ENCODE assay signal across 16 mouse cellular contexts in the genomic region with DNA sequence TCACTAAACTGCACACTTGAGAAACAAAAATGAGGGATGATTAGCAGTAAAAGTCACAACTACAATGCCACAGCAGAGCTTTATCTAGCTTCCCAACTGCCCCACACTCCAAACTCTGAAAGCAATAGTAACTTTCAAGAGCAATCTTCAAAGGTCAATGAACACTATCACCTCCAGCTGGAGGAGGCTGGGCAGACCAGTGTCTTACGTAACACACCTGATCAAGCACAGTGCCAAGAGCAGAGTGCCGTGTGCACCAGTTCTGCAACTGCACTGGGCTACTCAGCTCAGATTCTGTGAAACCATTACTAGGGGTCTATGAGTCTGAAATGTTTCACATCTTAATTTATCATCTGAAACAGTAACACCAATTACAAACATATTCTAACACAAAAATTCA. TPM values are rescaled to one million over a fixed set of nuclear protein-coding genes. Genes with fewer than 3 reads are reported as not detected.
DNase-seq lines count a peak whose midpoint lies in the region; ATAC-seq and TF ChIP-seq lines count a peak whose summit lies in the region.
"Had no signal": no experiment of that assay in that cellular context is flagged by ENCODE, and none has a peak within 500 bp of the region (broad histone marks: within the 10 kb centered on the region; RNA-seq: fewer than 3 reads in every experiment).

No protein-coding gene starts in this region.

- no peak overlapping the region for H3K27ac ChIP-seq in kidney, embryonic 16.5 days (ENCODE audit: low read length)
- no peak overlapping the region for H3K27ac ChIP-seq in liver, postnatal 0 days (ENCODE audit: low read depth)
- H3K27ac ChIP-seq in midbrain, embryonic 15.5 days = no peak overlapping the region
- no peak overlapping the region for H3K27ac ChIP-seq in hindbrain, embryonic 16.5 days (ENCODE audit: low read depth, low read length)
- H3K27ac ChIP-seq: kidney, postnatal 0 days; limb, embryonic 13.5 days; midbrain, embryonic 10.5 days had no signal

- WGBS in kidney, embryonic 16.5 days = 63% methylated on average over 2 of the region's 2 CpGs
- 38% methylated on average over 2 of the region's 2 CpGs for WGBS in liver, postnatal 0 days (ENCODE audit: insufficient replicate concordance)
- WGBS in midbrain, embryonic 15.5 days = 83% methylated on average over 2 of the region's 2 CpGs
- WGBS in hindbrain, embryonic 16.5 days = 84% methylated on average over 2 of the region's 2 CpGs

- no peaks in the 10 kb centered on the region for H3K27me3 ChIP-seq in kidney, embryonic 16.5 days (ENCODE audit: insufficient read depth, low read length)
- no peaks in the 10 kb centered on the region for H3K27me3 ChIP-seq in liver, postnatal 0 days (ENCODE audit: insufficient read depth, low read length)
- H3K27me3 ChIP-seq in midbrain, embryonic 15.5 days (replicated peaks) = no peaks in the 10 kb centered on the region
- H3K27me3 ChIP-seq in hindbrain, embryonic 16.5 days (replicated peaks; ENCODE audit: control insufficient read depth, insufficient read depth, low read length) = no peaks in the 10 kb centered on the region
- H3K27me3 ChIP-seq: CH12.LX; limb, embryonic 13.5 days; Patski had no signal

- ATAC-seq in kidney, embryonic 16.5 days (ENCODE audit: low FRiP score, low TSS enrichment) = no peak
- ATAC-seq in liver, postnatal 0 days = peak; percentile 77; the same call in 1 of the 2 replicates
- ATAC-seq in midbrain, embryonic 15.5 days (replicated peaks) = no peak
- ATAC-seq in hindbrain, embryonic 16.5 days = no peak
- ATAC-seq: Patski had no signal

- peaks cover 4% of the 10 kb centered on the region; the same call in 1 of the 2 replicates for H3K36me3 ChIP-seq in kidney, embryonic 16.5 days (ENCODE audit: insufficient read depth, low read length)
- H3K36me3 ChIP-seq in liver, postnatal 0 days (replicated peaks; ENCODE audit: insufficient read depth, low read length) = no peaks in the 10 kb centered on the region; the same call in 1 of the 2 replicates
- no peaks in the 10 kb centered on the region for H3K36me3 ChIP-seq in midbrain, embryonic 15.5 days (replicated peaks)
- 0 out of 2 replicates have a peak, but pooled peaks cover 2% of the 10 kb centered on the region for H3K36me3 ChIP-seq in hindbrain, embryonic 16.5 days (ENCODE audit: control insufficient read depth, insufficient read depth, low read length)

- no peak for TF ChIP-seq EP300 in liver, postnatal 0 days (IDR thresholded peaks at IDR 0.05; ENCODE audit: low read depth)

- TF ChIP-seq CTCF in liver, postnatal 0 days (IDR thresholded peaks at IDR 0.05; ENCODE audit: low read depth) = no peak

- DNase-seq in kidney, adult 8-10 months = peak; percentile 76 to 79
- peak; percentile 20 for DNase-seq in kidney, postnatal 10 days
- peak; percentile 54 for DNase-seq in liver, postnatal 0 days
- no peak for DNase-seq in retina, embryonic 14.5 days (ENCODE audit: low spot score)
- DNase-seq: cerebellum, adult 11-12 months; heart, postnatal 36 days; thymus, postnatal 4 days had no signal

- H3K9me3 ChIP-seq in kidney, embryonic 16.5 days (ENCODE audit: low read length) = no peaks in the 10 kb centered on the region
- no peaks in the 10 kb centered on the region for H3K9me3 ChIP-seq in liver, postnatal 0 days (ENCODE audit: low read length)
- H3K9me3 ChIP-seq in midbrain, embryonic 15.5 days = no peaks in the 10 kb centered on the region
- H3K9me3 ChIP-seq in hindbrain, embryonic 16.5 days (ENCODE audit: control insufficient read depth, low read length) = no peaks in the 10 kb centered on the region
- H3K9me3 ChIP-seq: limb, embryonic 13.5 days; midbrain, embryonic 10.5 days had no signal

- H3K4me3 ChIP-seq in kidney, embryonic 16.5 days (ENCODE audit: low read length) = no peak overlapping the region
- H3K4me3 ChIP-seq in liver, postnatal 0 days (ENCODE audit: low read depth, low read length) = no peak overlapping the region
- no peak overlapping the region for H3K4me3 ChIP-seq in midbrain, embryonic 15.5 days
- H3K4me3 ChIP-seq in hindbrain, embryonic 16.5 days (ENCODE audit: low read length) = no peak overlapping the region
- H3K4me3 ChIP-seq: limb, embryonic 13.5 days; midbrain, embryonic 10.5 days; myocyte had no signal

- no peaks in the 10 kb centered on the region for H3K4me1 ChIP-seq in kidney, embryonic 16.5 days (ENCODE audit: insufficient read depth, low read length)
- peaks cover 15% of the 10 kb centered on the region for H3K4me1 ChIP-seq in liver, postnatal 0 days (ENCODE audit: insufficient read depth)
- H3K4me1 ChIP-seq in midbrain, embryonic 15.5 days = peaks cover 8% of the 10 kb centered on the region
- H3K4me1 ChIP-seq in hindbrain, embryonic 16.5 days (ENCODE audit: control insufficient read depth, insufficient read depth, low read depth, low read length) = no peaks in the 10 kb centered on the region; the same call in none of the 2 replicates

- no peak overlapping the region for H3K9ac ChIP-seq in kidney, embryonic 16.5 days (replicated peaks; ENCODE audit: low read length)
- H3K9ac ChIP-seq in liver, postnatal 0 days (replicated peaks) = no peak overlapping the region
- no peak overlapping the region for H3K9ac ChIP-seq in midbrain, embryonic 15.5 days
- no peak overlapping the region for H3K9ac ChIP-seq in hindbrain, embryonic 16.5 days (ENCODE audit: low read depth, low read length)
- H3K9ac ChIP-seq: limb, embryonic 13.5 days had no signal

- no peak overlapping the region for H3K4me2 ChIP-seq in kidney, embryonic 16.5 days (replicated peaks; ENCODE audit: low read depth, low read length)
- H3K4me2 ChIP-seq in liver, postnatal 0 days (ENCODE audit: low read depth, low read length) = no peak overlapping the region
- H3K4me2 ChIP-seq in midbrain, embryonic 15.5 days = no peak overlapping the region
- H3K4me2 ChIP-seq in hindbrain, embryonic 16.5 days (ENCODE audit: low read length) = no peak overlapping the region
- H3K4me2 ChIP-seq: limb, embryonic 13.5 days had no signal

RNA-seq across cellular contexts. Expression of gene Camta1, which starts 38.7 kb away (rescaled TPM):
- polyA plus RNA-seq in kidney, embryonic 16.5 days (2015; fragmentation: Nextera tagmentation; extraction: Ambion mirVana) = 80.7 and 83.5 TPM in 2 replicates
- 47.9 and 48.3 TPM in 2 replicates for polyA plus RNA-seq in liver, postnatal 0 days (2015; fragmentation: Nextera tagmentation; extraction: Ambion mirVana)
- 145 and 156 TPM in 2 replicates for polyA plus RNA-seq in midbrain, embryonic 15.5 days (2015; fragmentation: Nextera tagmentation; extraction: Ambion mirVana)
- 139 and 153 TPM in 2 replicates for polyA plus RNA-seq in hindbrain, embryonic 16.5 days (2015; fragmentation: Nextera tagmentation; extraction: Ambion mirVana)
